Mouse (Mus musculus) MEL (cell line): ENCODE measurements at regions not wholly inside any gene's neighbourhood (a gene's known extent, or its start where the extent isn't known, plus 50 kb on each side); places are given as distances from the start of the nearest gene placed in this dataset.

ENCODE experiments used
- DNase-seq: peaks from one replicate; pipeline ENCODE4 v3.0.0; 2011; ENCODE audit warnings: low read depth, low spot score
- H3K27ac ChIP-seq: 2 replicates; pipeline ENCODE4 v1.5.1; 2012; ENCODE audit warnings: low read depth, mild to moderate bottlenecking, control low read depth, low read length, moderate library complexity; ENCODE audit not compliant: control insufficient read depth
- H3K27me3 ChIP-seq, 2 experiments: fragments of 150-350 bp in 1 of 2; sonication (generic) in 1 of 2; 2 replicates each; pipeline ENCODE4 v1.6.1; 2012; ENCODE audit warnings: low read length in 2 of 2, mild to moderate bottlenecking in 2 of 2, improper control_type of control experiment in 1 of 2, moderate library complexity in 1 of 2; ENCODE audit not compliant: insufficient read depth in 2 of 2, control insufficient read depth in 1 of 2
- H3K36me3 ChIP-seq, 2 experiments: 2 replicates each; pipeline ENCODE4 v1.6.1; 2012 to 2014; ENCODE audit warnings: low read length in 2 of 2, improper control_type of control experiment in 1 of 2, inconsistent platforms in 1 of 2, mild to moderate bottlenecking in 1 of 2; ENCODE audit not compliant: insufficient read depth in 2 of 2, control insufficient read depth in 1 of 2
- H3K4me1 ChIP-seq, 2 experiments: fragments of 150-350 bp in 1 of 2; sonication (generic) in 1 of 2; 2 replicates each; pipeline ENCODE4 v1.6.1; 2012; ENCODE audit warnings: low read length in 2 of 2, improper control_type of control experiment in 1 of 2, mild to moderate bottlenecking in 1 of 2; ENCODE audit not compliant: insufficient read depth in 2 of 2, control insufficient read depth in 1 of 2
- H3K4me3 ChIP-seq, 2 experiments: fragments of 150-350 bp in 1 of 2; sonication (generic) in 1 of 2; 2 replicates each; pipeline ENCODE4 v1.5.1; 2012; ENCODE audit warnings: low read depth in 2 of 2, low read length in 2 of 2, mild to moderate bottlenecking in 2 of 2, moderate library complexity in 2 of 2, control low read depth in 1 of 2, improper control_type of control experiment in 1 of 2; ENCODE audit not compliant: control insufficient read depth in 1 of 2, insufficient read depth in 1 of 2
- H3K79me2 ChIP-seq: 2 replicates; pipeline ENCODE4 v1.6.1; 2012; ENCODE audit warnings: mild to moderate bottlenecking, low read length, moderate library complexity; ENCODE audit not compliant: control insufficient read depth, poor library complexity, insufficient read depth
- H3K9ac ChIP-seq: 2 replicates; pipeline ENCODE4 v1.6.1; 2012; ENCODE audit warnings: low read depth, mild to moderate bottlenecking, control low read depth, low read length, moderate library complexity; ENCODE audit not compliant: control insufficient read depth, poor library complexity, severe bottlenecking
- H3K9me3 ChIP-seq: fragments of 150-350 bp; sonication (generic); replicated peaks from 2 replicates; pipeline ENCODE4 v1.6.1; 2012; ENCODE audit warnings: mild to moderate bottlenecking, low read length, improper control_type of control experiment, moderate library complexity; ENCODE audit not compliant: insufficient read depth
- CHD2 ChIP-seq: IDR thresholded peaks from 2 replicates; pipeline ENCODE4 v1.6.1; 2011; ENCODE audit warnings: low read length, improper control_type of control experiment
- ELF1 ChIP-seq: IDR thresholded peaks from 2 replicates; pipeline ENCODE4 v1.6.1; 2014; ENCODE audit warnings: low read depth, mild to moderate bottlenecking, inconsistent platforms, low read length, improper control_type of control experiment, moderate library complexity
- EP300 ChIP-seq, 2 experiments: IDR thresholded peaks; 2 replicates each; pipeline ENCODE4 v1.6.1; 2011; ENCODE audit warnings: improper control_type of control experiment in 2 of 2, low read length in 2 of 2, low read depth in 1 of 2, mild to moderate bottlenecking in 1 of 2
- HCFC1 ChIP-seq: IDR thresholded peaks from 2 replicates; pipeline ENCODE4 v1.6.1; 2012; ENCODE audit warnings: low read depth, mild to moderate bottlenecking, inconsistent platforms, low read length, improper control_type of control experiment, moderate library complexity
- JUND ChIP-seq: IDR thresholded peaks from 2 replicates; pipeline ENCODE4 v1.6.1; 2011; ENCODE audit warnings: low read depth, mild to moderate bottlenecking, improper control_type of control experiment, low read length
- MAFK ChIP-seq: IDR thresholded peaks from 2 replicates; pipeline ENCODE4 v1.6.1; 2011; ENCODE audit warnings: low read depth, mild to moderate bottlenecking, low read length, improper control_type of control experiment, borderline replicate concordance
- MAX ChIP-seq: IDR thresholded peaks from 2 replicates; pipeline ENCODE4 v1.6.1; 2011; ENCODE audit warnings: low read length, improper control_type of control experiment
- MAZ ChIP-seq: IDR thresholded peaks from 2 replicates; pipeline ENCODE4 v1.6.1; 2012; ENCODE audit warnings: low read depth, mild to moderate bottlenecking, inconsistent platforms, low read length, improper control_type of control experiment
- MXI1 ChIP-seq: IDR thresholded peaks from 2 replicates; pipeline ENCODE4 v1.6.1; 2011; ENCODE audit warnings: mild to moderate bottlenecking, low read depth, low read length, improper control_type of control experiment
- MYC ChIP-seq: IDR thresholded peaks from 2 replicates; pipeline ENCODE4 v1.6.1; 2011; ENCODE audit warnings: low read depth, mild to moderate bottlenecking, low read length, improper control_type of control experiment, moderate library complexity
- NELFE ChIP-seq: IDR thresholded peaks from 2 replicates; pipeline ENCODE4 v1.6.1; 2011; ENCODE audit warnings: low read depth, low read length, improper control_type of control experiment
- NRF1 ChIP-seq: IDR thresholded peaks from 2 replicates; pipeline ENCODE4 v1.6.1; 2014; ENCODE audit warnings: low read depth, mild to moderate bottlenecking, inconsistent platforms, low read length, improper control_type of control experiment, moderate library complexity; ENCODE audit not compliant: poor library complexity, insufficient read depth, severe bottlenecking
- POLR2AphosphoS2 ChIP-seq: IDR thresholded peaks from 2 replicates; pipeline ENCODE4 v1.6.1; 2011; ENCODE audit warnings: low read length, improper control_type of control experiment
- POLR2AphosphoS5 ChIP-seq: IDR thresholded peaks from 2 replicates; pipeline ENCODE4 v1.6.1; 2012; ENCODE audit warnings: low read depth, borderline replicate concordance, mild to moderate bottlenecking, inconsistent platforms, low read length, moderate library complexity, mixed read lengths
- RAD21 ChIP-seq: IDR thresholded peaks from 2 replicates; pipeline ENCODE4 v1.6.1; 2011; ENCODE audit warnings: mild to moderate bottlenecking, low read depth, low read length, improper control_type of control experiment
- RCOR1 ChIP-seq: IDR thresholded peaks from 2 replicates; pipeline ENCODE4 v1.6.1; 2012; ENCODE audit warnings: low read depth, mild to moderate bottlenecking, inconsistent platforms, low read length, improper control_type of control experiment
- SIN3A ChIP-seq: IDR thresholded peaks from 2 replicates; pipeline ENCODE4 v1.6.1; 2012; ENCODE audit warnings: low read length, improper control_type of control experiment, inconsistent platforms
- SMC3 ChIP-seq: IDR thresholded peaks from 2 replicates; pipeline ENCODE4 v1.6.1; 2011; ENCODE audit warnings: low read depth, low read length, improper control_type of control experiment
- TBP ChIP-seq: IDR thresholded peaks from 2 replicates; pipeline ENCODE4 v1.8.0; 2011; ENCODE audit warnings: low read depth, low read length, improper control_type of control experiment
- TCF12 ChIP-seq: IDR thresholded peaks from 2 replicates; pipeline ENCODE4 v1.6.1; 2014; ENCODE audit warnings: low read depth, mild to moderate bottlenecking, inconsistent platforms, low read length, improper control_type of control experiment, moderate library complexity
- USF1 ChIP-seq: IDR thresholded peaks from 2 replicates; pipeline ENCODE4 v1.6.1; 2014; ENCODE audit warnings: low read depth, mild to moderate bottlenecking, inconsistent platforms, low read length, improper control_type of control experiment, moderate library complexity
- USF2 ChIP-seq, 2 experiments: IDR thresholded peaks; 2 replicates each; pipeline ENCODE4 v1.6.1; 2011 to 2012; ENCODE audit warnings: improper control_type of control experiment in 2 of 2, low read length in 2 of 2, borderline replicate concordance in 1 of 2, inconsistent platforms in 1 of 2, low read depth in 1 of 2, mild to moderate bottlenecking in 1 of 2; ENCODE audit not compliant: insufficient read depth in 1 of 2
- ZC3H11A ChIP-seq: IDR thresholded peaks from 2 replicates; pipeline ENCODE4 v1.6.1; 2012; ENCODE audit warnings: low read depth, mild to moderate bottlenecking, inconsistent platforms, low read length, improper control_type of control experiment
- ZKSCAN1 ChIP-seq: IDR thresholded peaks from 2 replicates; pipeline ENCODE4 v1.6.1; 2012; ENCODE audit warnings: low read depth, mild to moderate bottlenecking, inconsistent platforms, low read length, improper control_type of control experiment, moderate library complexity
- ZMIZ1 ChIP-seq: IDR thresholded peaks from 2 replicates; pipeline ENCODE4 v1.6.1; 2012; ENCODE audit warnings: low read depth, mild to moderate bottlenecking, inconsistent platforms, low read length, improper control_type of control experiment, moderate library complexity

DNA sequence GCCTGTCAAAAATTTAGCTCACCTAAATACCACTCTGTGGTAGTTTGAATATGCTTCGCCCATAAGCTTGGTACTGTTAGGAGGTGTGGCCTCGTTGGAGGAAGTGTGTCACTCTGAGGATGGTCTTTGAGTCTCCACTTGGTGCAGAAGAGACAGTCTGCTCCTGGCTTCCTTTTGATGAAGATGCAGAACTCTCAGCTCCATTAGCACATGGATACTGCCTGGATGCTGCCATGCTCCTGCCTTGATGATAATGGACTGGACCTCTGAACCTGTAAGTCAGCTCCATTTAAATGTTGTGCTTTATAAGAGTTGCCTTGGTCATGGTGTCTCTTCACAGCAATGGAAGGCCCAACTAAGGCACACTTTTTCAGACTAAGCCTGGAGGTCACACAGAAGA lies 56.9 kb upstream of the Pik3r1 start:
- Histone ChIP-seq H3K4me3 (no peak overlapping the region), H3K27ac (no peak overlapping the region), H3K36me3 (no peaks in the 10 kb centered on the region), H3K4me1 (no peaks in the 10 kb centered on the region), H3K27me3 (no peaks in the 10 kb centered on the region), H3K9ac (no peak overlapping the region), H3K79me2 (no peaks in the 10 kb centered on the region), H3K9me3 (no peaks in the 10 kb centered on the region)
- DNase-seq, result no peak
- TF ChIP-seq HCFC1 (no peak), NELFE (no peak), ELF1 (no peak), MAFK (no peak), USF2 (IDR thresholded peaks at IDR 0.05; ENCODE audit: borderline replicate concordance in 1 of 2, insufficient read depth in 1 of 2, low read depth in 1 of 2, low read length in 2 of 2) (no peak), POLR2AphosphoS5 (no peak), ZC3H11A (no peak), MYC (no peak), EP300 (IDR thresholded peaks at IDR 0.05; ENCODE audit: low read depth in 1 of 2, low read length in 2 of 2) (no peak), MXI1 (no peak), SIN3A (no peak), ZMIZ1 (no peak), SMC3 (no peak), TBP (no peak), RAD21 (no peak), MAX (no peak)

DNA sequence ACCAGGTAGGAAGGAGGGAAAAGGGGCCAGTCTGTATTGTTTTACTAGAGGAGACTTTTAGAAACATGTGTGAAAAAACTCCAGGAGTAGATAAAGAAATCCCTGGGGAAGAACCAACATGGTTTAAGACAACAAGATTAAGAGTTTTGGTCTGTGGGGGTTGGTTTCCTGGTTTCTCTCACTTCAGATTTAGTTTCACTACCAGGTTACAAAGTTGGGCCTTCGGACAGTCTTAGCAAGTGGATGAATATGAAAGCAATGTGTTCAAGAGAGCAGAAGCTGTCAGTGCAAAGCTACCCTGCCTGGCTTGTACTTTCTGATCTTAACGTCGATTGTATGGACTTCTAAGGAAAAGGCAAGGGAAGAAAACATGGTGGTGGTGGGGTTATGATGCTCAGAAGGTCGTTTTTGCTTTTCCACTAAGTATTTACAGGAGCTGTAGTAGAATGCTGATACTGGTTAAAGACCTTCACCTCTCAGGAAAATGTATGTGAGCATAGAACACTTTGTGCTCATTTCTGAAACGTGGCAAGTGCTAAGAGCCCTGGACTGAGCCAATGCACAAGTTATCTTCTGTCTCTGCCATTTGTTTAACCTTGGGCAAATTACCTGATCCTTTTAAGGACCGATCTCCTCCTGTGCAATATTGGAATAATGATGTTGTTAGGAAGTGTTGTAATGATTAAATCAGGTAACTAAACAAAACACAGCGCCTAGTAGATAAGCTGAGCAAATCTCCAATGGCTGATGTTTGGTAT lies 64.0 kb upstream of the Pik3r1 start:
- H3K27ac ChIP-seq, result no peak overlapping the region
- H3K79me2 ChIP-seq, result no peaks in the 10 kb centered on the region
- no peaks in the 10 kb centered on the region for H3K4me1 ChIP-seq
- no peak for DNase-seq
- no peak for TF ChIP-seq SIN3A
- no peak for TF ChIP-seq TBP
- no peak for TF ChIP-seq RCOR1
- TF ChIP-seq MAFK, result no peak
- TF ChIP-seq NRF1, result no peak
- TF ChIP-seq HCFC1, result no peak
- TF ChIP-seq ELF1, result no peak
- no peak for TF ChIP-seq POLR2AphosphoS5
- TF ChIP-seq USF2 (IDR thresholded peaks at IDR 0.05; ENCODE audit: borderline replicate concordance in 1 of 2, insufficient read depth in 1 of 2, low read depth in 1 of 2, low read length in 2 of 2), result no peak
- no peak for TF ChIP-seq MAZ
- no peak for TF ChIP-seq MYC
- no peak for TF ChIP-seq ZKSCAN1
- no peak for TF ChIP-seq RAD21
- TF ChIP-seq USF1, result no peak
- no peak for TF ChIP-seq CHD2
- no peak for TF ChIP-seq MAX
- TF ChIP-seq JUND, result no peak
- no peak for TF ChIP-seq POLR2AphosphoS2
- no peak for TF ChIP-seq TCF12
- no peak for TF ChIP-seq ZMIZ1
- no peak overlapping the region for H3K4me3 ChIP-seq
- no peaks in the 10 kb centered on the region for H3K27me3 ChIP-seq
- H3K9ac ChIP-seq, result no peak overlapping the region
- no peaks in the 10 kb centered on the region for H3K9me3 ChIP-seq
- no peaks in the 10 kb centered on the region for H3K36me3 ChIP-seq
